Mouse (Mus musculus) lung, adult 2 months (tissue): Measurements from ENCODE around the gene Mylk2.
A peak's percentile ranks its signal among the peaks of the same experiment; 100 is the strongest.

Experiments
- CTCF ChIP-seq: fragments of 200-500 bp; IDR thresholded peaks from 2 replicates; pipeline ENCODE4 v1.5.1; 2011; ENCODE audit warnings: mild to moderate bottlenecking, low read length, control low read depth; ENCODE audit not compliant: insufficient read depth
- POLR2A ChIP-seq: fragments of 200-500 bp; IDR thresholded peaks from 2 replicates; pipeline ENCODE4 v1.6.1; 2011; ENCODE audit warnings: low read depth, mild to moderate bottlenecking, control low read depth, low read length, borderline replicate concordance; ENCODE audit errors: extremely low read depth

DNA sequence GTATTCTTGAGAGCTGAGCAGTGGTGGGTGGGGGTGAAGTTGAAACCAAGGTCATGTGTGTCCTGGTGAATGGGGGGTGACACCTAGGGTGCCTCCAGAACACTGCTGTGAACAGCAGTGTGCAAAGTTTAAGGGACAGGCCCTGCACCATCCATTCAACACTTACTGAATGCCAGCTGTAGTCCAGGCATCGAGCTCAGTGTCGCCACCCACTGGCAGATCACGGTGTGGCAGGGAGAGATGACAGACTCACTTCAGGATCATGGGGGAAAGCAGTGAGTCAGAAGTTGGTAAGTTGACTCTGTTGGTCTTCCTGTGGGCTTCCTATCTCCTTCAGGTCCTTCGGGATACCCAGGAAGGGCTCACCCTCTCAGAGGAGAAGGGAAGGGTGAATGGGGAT, 28.7 kb downstream of the Mylk2 start:
- TF ChIP-seq CTCF (peak; percentile 74), POLR2A (no peak)
